In the genomic region with DNA sequence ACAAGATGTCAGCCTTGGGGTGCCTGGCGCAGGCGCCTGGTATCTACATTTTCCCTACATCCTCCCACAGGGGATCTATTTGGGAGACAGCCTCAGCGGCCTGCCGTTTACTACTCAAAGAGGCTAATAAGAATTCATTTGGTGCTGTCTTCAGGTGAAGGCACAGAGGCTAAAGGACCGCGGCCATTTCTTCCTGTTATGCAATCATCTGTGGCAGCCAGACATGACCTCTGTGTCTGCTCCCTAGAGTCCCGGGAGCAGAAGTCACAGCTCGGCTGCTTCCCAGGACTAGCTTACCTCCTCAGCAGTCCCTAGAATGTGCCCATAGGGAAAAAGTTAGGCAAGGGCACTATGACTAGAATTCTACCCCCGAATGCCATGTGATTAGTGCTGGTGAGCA, we compare ENCODE assay signal across 14 mouse cellular contexts. TPM values are rescaled to one million over a fixed set of nuclear protein-coding genes. Genes with fewer than 3 reads are reported as not detected.
DNase-seq lines count a peak whose midpoint lies in the region; ATAC-seq and TF ChIP-seq lines count a peak whose summit lies in the region.
"Had no signal": no experiment of that assay in that cellular context is flagged by ENCODE, and none has a peak within 500 bp of the region (broad histone marks: within the 10 kb centered on the region; RNA-seq: fewer than 3 reads in every experiment).

No protein-coding gene starts in this region.

- H3K27me3 ChIP-seq in cerebellum, adult 2 months (ENCODE audit: control insufficient read depth, insufficient read depth, low read length) = no peaks in the 10 kb centered on the region
- H3K27me3 ChIP-seq in hindbrain, postnatal 0 days (ENCODE audit: insufficient read depth, low read length) = no peaks in the 10 kb centered on the region
- no peaks in the 10 kb centered on the region for H3K27me3 ChIP-seq in hindbrain, embryonic 10.5 days (ENCODE audit: insufficient read depth, poor library complexity, severe bottlenecking)
- H3K27me3 ChIP-seq in heart, embryonic 13.5 days (replicated peaks) = no peaks in the 10 kb centered on the region
- H3K27me3 ChIP-seq: midbrain, embryonic 12.5 days had no signal

- TF ChIP-seq CTCF in cerebellum, adult 2 months (IDR thresholded peaks at IDR 0.05; ENCODE audit: borderline replicate concordance, insufficient read depth, low read depth, low read length) = no peak
- no peak for TF ChIP-seq CTCF in hindbrain, postnatal 0 days (IDR thresholded peaks at IDR 0.05; ENCODE audit: low read depth)

- TF ChIP-seq POLR2A in cerebellum, adult 2 months (IDR thresholded peaks at IDR 0.05; ENCODE audit: borderline replicate concordance, insufficient read depth, low read length) = no peak

- DNase-seq in cerebellum, adult 2 months = peak in 1 of 2 experiments; percentile 43
- DNase-seq in cerebellum, adult 8-10 months = no peak
- DNase-seq in hindbrain, postnatal 0 days (ENCODE audit: low spot score) = no peak
- DNase-seq in hindbrain, embryonic 10.5 days (ENCODE audit: low spot score) = no peak
- peak; percentile 56 for DNase-seq in kidney, postnatal 14 days
- no peak for DNase-seq in cerebellum, adult 9-10 months
- DNase-seq: B cell, adult 2 months; liver, postnatal 0 days had no signal

- no peak overlapping the region for H3K4me3 ChIP-seq in cerebellum, adult 2 months (replicated peaks; ENCODE audit: insufficient read depth, low read depth, low read length)
- H3K4me3 ChIP-seq in hindbrain, postnatal 0 days (ENCODE audit: low read length) = no peak overlapping the region
- H3K4me3 ChIP-seq in hindbrain, embryonic 10.5 days = no peak overlapping the region
- peak overlapping the region; percentile 44 for H3K4me3 ChIP-seq in heart, embryonic 13.5 days
- H3K4me3 ChIP-seq: midbrain, embryonic 12.5 days; myocyte had no signal

- 80% methylated on average over 9 of the region's 9 CpGs for WGBS in cerebellum, adult 2 months
- 81% methylated on average over 9 of the region's 9 CpGs for WGBS in hindbrain, postnatal 0 days
- 76% methylated on average over 9 of the region's 9 CpGs for WGBS in hindbrain, embryonic 10.5 days
- 73% methylated on average over 9 of the region's 9 CpGs for WGBS in heart, embryonic 13.5 days

- peak overlapping the region; percentile 1; the same call in 1 of the 2 replicates for H3K27ac ChIP-seq in cerebellum, adult 2 months (ENCODE audit: insufficient read depth, low read length)
- no peak overlapping the region for H3K27ac ChIP-seq in hindbrain, postnatal 0 days
- no peak overlapping the region for H3K27ac ChIP-seq in hindbrain, embryonic 10.5 days
- peak overlapping the region; percentile 91 for H3K27ac ChIP-seq in heart, embryonic 13.5 days (replicated peaks)
- H3K27ac ChIP-seq: midbrain, embryonic 12.5 days had no signal

- H3K9me3 ChIP-seq in hindbrain, postnatal 0 days (ENCODE audit: low read length) = no peaks in the 10 kb centered on the region
- no peaks in the 10 kb centered on the region for H3K9me3 ChIP-seq in hindbrain, embryonic 10.5 days
- H3K9me3 ChIP-seq in heart, embryonic 13.5 days = peaks cover 7% of the 10 kb centered on the region; the same call in 1 of the 2 replicates

- ATAC-seq in hindbrain, postnatal 0 days = no peak
- no peak for ATAC-seq in heart, embryonic 13.5 days (ENCODE audit: extremely low read depth, insufficient number of reproducible peaks, low FRiP score, low TSS enrichment)
- no peak for ATAC-seq in CD4-positive, CD25-positive, alpha-beta regulatory T cell, adult 4 months
- ATAC-seq: intestine, embryonic 16.5 days; liver, postnatal 0 days had no signal

- peaks cover 9% of the 10 kb centered on the region for H3K4me1 ChIP-seq in cerebellum, adult 2 months (ENCODE audit: control insufficient read depth, insufficient read depth, low read length)
- H3K4me1 ChIP-seq in hindbrain, postnatal 0 days (ENCODE audit: insufficient read depth, low read length) = peaks cover 6% of the 10 kb centered on the region; the same call in 1 of the 2 replicates
- H3K4me1 ChIP-seq in hindbrain, embryonic 10.5 days (replicated peaks) = peaks cover 9% of the 10 kb centered on the region
- peaks cover 28% of the 10 kb centered on the region for H3K4me1 ChIP-seq in heart, embryonic 13.5 days
- H3K4me1 ChIP-seq: midbrain, embryonic 12.5 days had no signal

- H3K9ac ChIP-seq in hindbrain, postnatal 0 days (replicated peaks; ENCODE audit: low read length) = no peak overlapping the region
- peak overlapping the region; percentile 74 for H3K9ac ChIP-seq in heart, embryonic 13.5 days
- H3K9ac ChIP-seq: liver, postnatal 0 days; midbrain, embryonic 12.5 days had no signal

- H3K36me3 ChIP-seq in hindbrain, postnatal 0 days (ENCODE audit: insufficient read depth, low read length) = no peaks in the 10 kb centered on the region
- H3K36me3 ChIP-seq in hindbrain, embryonic 10.5 days = no peaks in the 10 kb centered on the region
- no peaks in the 10 kb centered on the region for H3K36me3 ChIP-seq in heart, embryonic 13.5 days
- H3K36me3 ChIP-seq: midbrain, embryonic 12.5 days had no signal

- peak overlapping the region; percentile 38; the same call in 1 of the 2 replicates for H3K4me2 ChIP-seq in hindbrain, postnatal 0 days (ENCODE audit: low read depth, low read length)
- H3K4me2 ChIP-seq in heart, embryonic 13.5 days = peak overlapping the region; percentile 67
- H3K4me2 ChIP-seq: midbrain, embryonic 12.5 days had no signal

RNA-seq across cellular contexts. Expression of a gene that starts 1.1 kb away (rescaled TPM):
- 22.6 and 25.1 TPM in 2 replicates for polyA plus RNA-seq in cerebellum, adult 2 months (2012; rRNA removed)
- 3.8 and 6.0 TPM in 2 replicates for total RNA-seq in hindbrain, postnatal 0 days (2014; rRNA removed)
- polyA plus RNA-seq in hindbrain, postnatal 0 days (2015; fragmentation: Nextera tagmentation; extraction: Ambion mirVana) = 4.2 and 4.8 TPM in 2 replicates
- 0.19 and 1.4 TPM in 2 replicates for polyA plus RNA-seq in hindbrain, embryonic 10.5 days (2016; fragmentation: Nextera tagmentation; extraction: Ambion mirVana)
- polyA plus RNA-seq in heart, embryonic 13.5 days (2015; fragmentation: Nextera tagmentation; extraction: Ambion mirVana) = 10.7 and 12.1 TPM in 2 replicates
- under 1 TPM in 1 of 2 experiments, not detected in 1; 0.13 TPM for polyA plus RNA-seq in CD4-positive, CD25-positive, alpha-beta regulatory T cell, adult 4 months (2017; shearing (Covaris generic))
- total RNA-seq: ES-E14 had no signal

RNA-seq across cellular contexts. Expression of a gene that starts 52.1 kb away (rescaled TPM):
- 0.62 and 0.76 TPM in 2 replicates for polyA plus RNA-seq in cerebellum, adult 2 months (2012; rRNA removed)
- 0.14 TPM in 1 of 2 replicates, not detected in the other for total RNA-seq in hindbrain, postnatal 0 days (2014; rRNA removed)
- polyA plus RNA-seq in hindbrain, postnatal 0 days (2015; fragmentation: Nextera tagmentation; extraction: Ambion mirVana) = 1.1 TPM in 2 replicates
- 1.2 and 1.4 TPM in 2 replicates for polyA plus RNA-seq in hindbrain, embryonic 10.5 days (2016; fragmentation: Nextera tagmentation; extraction: Ambion mirVana)
- polyA plus RNA-seq in heart, embryonic 13.5 days (2015; fragmentation: Nextera tagmentation; extraction: Ambion mirVana) = 2.4 TPM in 2 replicates
- under 1 TPM in 1 of 2 experiments, not detected in 1; 0.22 TPM for polyA plus RNA-seq in CD4-positive, CD25-positive, alpha-beta regulatory T cell, adult 4 months (2017; shearing (Covaris generic))

Comparison
In these comparisons a context has a peak if more than half of its experiments do, and no peak if none do; other contexts are left out.
1. H3K27ac ChIP-seq: peak in cerebellum, adult 2 months (single experiment) and heart, embryonic 13.5 days (single experiment); none in hindbrain, postnatal 0 days (single experiment) and hindbrain, embryonic 10.5 days (single experiment).